Mouse (Mus musculus): ENCODE data around the gene March6.

DNA sequence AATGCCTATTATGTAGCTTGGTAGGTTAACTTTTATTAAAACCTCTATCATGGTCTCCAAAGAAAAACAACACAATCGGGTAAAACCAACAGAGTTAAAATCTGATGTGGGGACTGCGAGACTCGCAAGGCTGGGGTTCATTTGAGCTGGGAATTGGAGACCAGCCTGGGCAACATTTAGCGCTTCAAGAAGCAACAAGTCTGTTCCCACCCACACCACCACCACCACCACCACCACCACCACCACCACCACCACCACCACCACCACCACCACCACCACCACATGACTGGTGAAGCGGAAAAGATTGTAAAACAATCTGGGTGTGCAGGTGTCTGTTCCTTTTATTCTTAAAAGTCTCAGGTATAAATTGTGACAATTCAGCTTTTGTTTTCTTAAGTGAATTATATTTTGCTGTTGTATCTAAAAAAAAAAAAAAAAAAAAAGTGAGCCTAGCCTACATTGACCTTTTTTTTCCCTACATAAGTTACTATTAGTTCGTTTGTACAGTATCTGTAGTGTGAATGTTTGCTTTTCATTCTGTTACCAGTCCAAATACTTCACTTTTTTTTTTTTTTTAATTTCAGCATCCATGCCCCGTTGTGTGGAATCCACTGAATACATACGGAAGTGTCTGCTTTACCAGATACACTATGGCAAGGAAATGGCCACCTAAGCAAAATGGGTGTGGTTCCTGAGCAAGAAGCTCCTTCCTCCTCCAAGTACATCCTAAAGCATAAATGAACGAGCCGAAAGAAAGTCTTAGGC lies 76.6 kb downstream of the March6 start:
- no peak for TF ChIP-seq CTCF (IDR thresholded peaks at IDR 0.05; ENCODE audit: low read depth, low read length)
- TF ChIP-seq POLR2A (IDR thresholded peaks at IDR 0.05; ENCODE audit: borderline replicate concordance, low read depth, low read length): no peak
